Comparison of ENCODE assay signal across 9 mouse cellular contexts in the genomic region with DNA sequence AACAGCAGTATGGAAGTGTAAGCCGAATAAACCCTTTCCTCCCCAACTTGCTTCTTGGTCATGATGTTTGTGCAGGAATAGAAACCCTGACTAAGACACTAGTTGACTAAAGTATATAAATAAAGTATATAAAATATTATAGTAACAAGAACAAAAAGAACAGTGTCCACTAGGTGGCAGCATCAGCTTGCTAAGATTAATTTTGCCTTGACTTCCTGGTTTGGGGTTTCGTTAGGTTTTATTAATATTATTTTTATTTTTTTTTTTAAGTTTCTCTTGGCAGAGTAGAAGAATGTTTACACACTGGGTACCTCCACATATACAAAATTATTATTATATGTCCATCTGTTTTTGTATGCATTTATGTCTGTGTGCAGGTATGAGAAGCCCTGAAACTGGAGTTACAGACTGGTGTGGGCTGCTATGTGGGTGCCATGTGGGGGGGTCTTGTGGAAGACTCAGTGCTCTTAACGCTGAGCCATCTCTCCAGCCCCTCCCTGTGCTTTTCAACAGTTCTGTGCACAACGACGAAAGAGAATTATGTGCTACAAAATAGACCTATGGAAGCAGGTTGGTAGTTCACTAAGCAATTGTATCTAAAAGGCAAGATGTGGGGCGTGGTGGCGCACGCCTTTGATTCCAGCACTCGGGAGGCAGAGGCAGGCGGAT. TPM values are rescaled to one million over a fixed set of nuclear protein-coding genes. Genes with fewer than 3 reads are reported as not detected.
DNase-seq lines count a peak whose midpoint lies in the region; ATAC-seq and TF ChIP-seq lines count a peak whose summit lies in the region.
"Had no signal": no experiment of that assay in that cellular context is flagged by ENCODE, and none has a peak within 500 bp of the region (broad histone marks: within the 10 kb centered on the region; RNA-seq: fewer than 3 reads in every experiment).

No protein-coding gene starts in this region.

- H3K36me3 ChIP-seq in kidney, adult 2 months (ENCODE audit: control insufficient read depth, insufficient read depth, low read length), result no peaks in the 10 kb centered on the region
- H3K36me3 ChIP-seq in liver, embryonic 14.5 days (replicated peaks; ENCODE audit: control insufficient read depth, insufficient read depth, low read depth), result no peaks in the 10 kb centered on the region
- H3K36me3 ChIP-seq in neural tube, embryonic 12.5 days, result no peaks in the 10 kb centered on the region

- H3K9me3 ChIP-seq in liver, embryonic 14.5 days (ENCODE audit: control insufficient read depth, low read length), result no peaks in the 10 kb centered on the region
- H3K9me3 ChIP-seq in neural tube, embryonic 12.5 days, result no peaks in the 10 kb centered on the region

- no peaks in the 10 kb centered on the region for H3K4me1 ChIP-seq in kidney, adult 2 months (ENCODE audit: control insufficient read depth, insufficient read depth, low read length)
- H3K4me1 ChIP-seq in liver, embryonic 14.5 days (replicated peaks; ENCODE audit: control insufficient read depth in 2 of 2, insufficient read depth in 2 of 2, low read length in 1 of 2), result no peaks in the 10 kb centered on the region
- H3K4me1 ChIP-seq in neural tube, embryonic 12.5 days, result no peaks in the 10 kb centered on the region

- no peak overlapping the region for H3K27ac ChIP-seq in kidney, adult 2 months (ENCODE audit: insufficient read depth, low read depth, low read length)
- no peak overlapping the region for H3K27ac ChIP-seq in liver, embryonic 14.5 days
- H3K27ac ChIP-seq in neural tube, embryonic 12.5 days, result no peak overlapping the region

- H3K9ac ChIP-seq in liver, embryonic 14.5 days (replicated peaks), result no peak overlapping the region
- H3K9ac ChIP-seq in neural tube, embryonic 12.5 days, result no peak overlapping the region

- no peak for TF ChIP-seq POLR2A in kidney, adult 2 months (IDR thresholded peaks at IDR 0.05; ENCODE audit: low read depth, low read length)

- peak; percentile 31 for DNase-seq in ovary, postnatal 14 days (ENCODE audit: low spot score)
- DNase-seq in ovary, adult 18-20 months (ENCODE audit: low spot score), result no peak
- peak; percentile 70 for DNase-seq in brain, adult 2 months (ENCODE audit: low read depth, low spot score)
- DNase-seq in forelimb bud, embryonic 11.5 days (ENCODE audit: low read depth, low spot score), result peak; percentile 65
- peak; percentile 65 for DNase-seq in kidney, adult 2 months
- peak; percentile 41 to 51 (median 46) for DNase-seq in liver, embryonic 14.5 days (ENCODE audit: low read depth in 3 of 3, low spot score in 3 of 3)
- no peak for DNase-seq in frontal cortex, postnatal 14 days (ENCODE audit: low spot score in 2 of 2)

- WGBS in kidney, adult 2 months, result 28% methylated on average over 10 of the region's 10 CpGs
- WGBS in liver, embryonic 14.5 days (ENCODE audit: insufficient replicate concordance), result 19% methylated on average over 10 of the region's 10 CpGs
- 38% methylated on average over 10 of the region's 10 CpGs for WGBS in neural tube, embryonic 12.5 days

- H3K27me3 ChIP-seq in kidney, adult 2 months (replicated peaks; ENCODE audit: control insufficient read depth, insufficient read depth, low read length), result no peaks in the 10 kb centered on the region
- peaks cover 2% of the 10 kb centered on the region; the same call in 1 of the 2 replicates for H3K27me3 ChIP-seq in liver, embryonic 14.5 days (ENCODE audit: control insufficient read depth, insufficient read depth, low read length)
- H3K27me3 ChIP-seq in neural tube, embryonic 12.5 days (replicated peaks), result peaks cover 6% of the 10 kb centered on the region

- no peak for TF ChIP-seq EP300 in liver, embryonic 14.5 days (IDR thresholded peaks at IDR 0.05; ENCODE audit: low read depth)

- peak overlapping the region; percentile 53 for H3K4me2 ChIP-seq in liver, embryonic 14.5 days (ENCODE audit: low read depth)
- H3K4me2 ChIP-seq in neural tube, embryonic 12.5 days (replicated peaks), result peak overlapping the region; percentile 26; the same call in 1 of the 2 replicates

- TF ChIP-seq CTCF in kidney, adult 2 months (conservative IDR thresholded peaks at IDR 0.05; ENCODE audit: insufficient read depth, insufficient read length, low read depth, low read length), result no peak
- peak; percentile 46; the same call in 1 of the 2 replicates for TF ChIP-seq CTCF in liver, embryonic 14.5 days (IDR thresholded peaks at IDR 0.05; ENCODE audit: low read depth)

- H3K4me3 ChIP-seq in kidney, adult 2 months (ENCODE audit: insufficient read depth, low read depth, low read length), result no peak overlapping the region
- H3K4me3 ChIP-seq in liver, embryonic 14.5 days (ENCODE audit: insufficient read depth in 1 of 2, low read depth in 2 of 2, low read length in 2 of 2), result peak overlapping the region in 1 of 2 experiments; percentile 13; a peak in 1 of 4 replicates
- H3K4me3 ChIP-seq in neural tube, embryonic 12.5 days, result no peak overlapping the region
- H3K4me3 ChIP-seq: erythroblast, embryonic 14.5 days had no signal

- ATAC-seq in liver, embryonic 14.5 days (ENCODE audit: insufficient read depth), result no peak
- no peak; the same call in 1 of the 2 replicates for ATAC-seq in neural tube, embryonic 12.5 days (ENCODE audit: low FRiP score, low read depth)

RNA-seq across cellular contexts. Expression of a gene that starts 11.8 kb away (rescaled TPM):
- polyA plus RNA-seq in kidney, adult 2 months (2012; rRNA removed), result 0.31 and 0.54 TPM in 2 replicates
- polyA plus RNA-seq in liver, embryonic 14.5 days (2012; rRNA removed), result 0.03 and 0.05 TPM in 2 replicates
- not detected in 2 replicates for polyA plus RNA-seq in liver, embryonic 14.5 days (2014; fragmentation: Nextera tagmentation; extraction: Ambion mirVana)
- polyA plus RNA-seq in neural tube, embryonic 12.5 days (2016; fragmentation: Nextera tagmentation; extraction: Ambion mirVana), result 0.20 and 0.26 TPM in 2 replicates
- polyA plus RNA-seq: erythroblast, embryonic 14.5 days had no signal

RNA-seq across cellular contexts. Expression of a gene that starts 15.6 kb away (rescaled TPM):
- 13.8 and 18.8 TPM in 2 replicates for polyA plus RNA-seq in kidney, adult 2 months (2012; rRNA removed)
- polyA plus RNA-seq in liver, embryonic 14.5 days (2012; rRNA removed), result 9.5 and 13.6 TPM in 2 replicates
- polyA plus RNA-seq in liver, embryonic 14.5 days (2014; fragmentation: Nextera tagmentation; extraction: Ambion mirVana), result 19.1 and 20.4 TPM in 2 replicates
- polyA plus RNA-seq in neural tube, embryonic 12.5 days (2016; fragmentation: Nextera tagmentation; extraction: Ambion mirVana), result 34.1 and 39.0 TPM in 2 replicates

RNA-seq across cellular contexts. Expression of a gene that starts 16.1 kb away (rescaled TPM):
- polyA plus RNA-seq in kidney, adult 2 months (2012; rRNA removed), result 0.75 and 1.8 TPM in 2 replicates
- 0.26 and 0.54 TPM in 2 replicates for polyA plus RNA-seq in liver, embryonic 14.5 days (2012; rRNA removed)
- 0.38 and 0.47 TPM in 2 replicates for polyA plus RNA-seq in liver, embryonic 14.5 days (2014; fragmentation: Nextera tagmentation; extraction: Ambion mirVana)
- polyA plus RNA-seq in neural tube, embryonic 12.5 days (2016; fragmentation: Nextera tagmentation; extraction: Ambion mirVana), result 0.29 and 0.51 TPM in 2 replicates

RNA-seq across cellular contexts. Expression of a gene that starts 26.4 kb away (rescaled TPM):
- 0.71 and 6.4 TPM in 2 replicates for polyA plus RNA-seq in kidney, adult 2 months (2012; rRNA removed)
- 0.35 and 0.51 TPM in 2 replicates for polyA plus RNA-seq in liver, embryonic 14.5 days (2012; rRNA removed)
- 0.37 and 0.56 TPM in 2 replicates for polyA plus RNA-seq in liver, embryonic 14.5 days (2014; fragmentation: Nextera tagmentation; extraction: Ambion mirVana)
- not detected in 2 replicates for polyA plus RNA-seq in neural tube, embryonic 12.5 days (2016; fragmentation: Nextera tagmentation; extraction: Ambion mirVana)
- polyA plus RNA-seq: erythroblast, embryonic 14.5 days had no signal

RNA-seq across cellular contexts. Expression of a gene that starts 33.4 kb away (rescaled TPM):
- polyA plus RNA-seq in kidney, adult 2 months (2012; rRNA removed), result 15.4 and 16.4 TPM in 2 replicates
- 3.7 and 4.8 TPM in 2 replicates for polyA plus RNA-seq in liver, embryonic 14.5 days (2012; rRNA removed)
- 6.6 and 8.2 TPM in 2 replicates for polyA plus RNA-seq in liver, embryonic 14.5 days (2014; fragmentation: Nextera tagmentation; extraction: Ambion mirVana)
- polyA plus RNA-seq in neural tube, embryonic 12.5 days (2016; fragmentation: Nextera tagmentation; extraction: Ambion mirVana), result 9.6 and 10.2 TPM in 2 replicates

Comparison
In these comparisons a context has a peak if more than half of its experiments do, and no peak if none do; other contexts are left out.
1. DNase-seq: peak in ovary, postnatal 14 days (single experiment), brain, adult 2 months (single experiment), forelimb bud, embryonic 11.5 days (single experiment), kidney, adult 2 months (single experiment) and liver, embryonic 14.5 days (3 of 3); none in ovary, adult 18-20 months (single experiment) and frontal cortex, postnatal 14 days (0 of 2).